Mouse (Mus musculus): ENCODE data around the gene Stk17b. TPM values are rescaled to one million over a fixed set of nuclear protein-coding genes. Genes with fewer than 3 reads are reported as not detected.

Stk17b gene
- polyA plus RNA-seq, 1 experiment from 2014 or later = 14.0 TPM

GRCm38 (mm10) chr1:53821983-53822382, 37.0 kb upstream of the Stk17b start:
- H3K9me3 ChIP-seq (ENCODE audit: low read length) = no peaks in the 10 kb centered on the region
- no peak overlapping the region for H3K27ac ChIP-seq (ENCODE audit: low read depth)
- TF ChIP-seq CTCF (IDR thresholded peaks at IDR 0.05; ENCODE audit: low read depth) (no peak), EP300 (IDR thresholded peaks at IDR 0.05; ENCODE audit: low read depth) (no peak)
- no peak for ATAC-seq
- no peak overlapping the region for H3K9ac ChIP-seq (replicated peaks)
- no peak overlapping the region for H3K4me3 ChIP-seq (ENCODE audit: low read depth, low read length)
- H3K4me1 ChIP-seq (ENCODE audit: insufficient read depth) = peaks cover 12% of the 10 kb centered on the region; the same call in 1 of the 2 replicates
- DNase-seq = peak; percentile 24
- no peak overlapping the region for H3K4me2 ChIP-seq (ENCODE audit: low read depth, low read length)
- H3K36me3 ChIP-seq (replicated peaks; ENCODE audit: insufficient read depth, low read length) = no peaks in the 10 kb centered on the region
- H3K27me3 ChIP-seq (ENCODE audit: insufficient read depth, low read length) = no peaks in the 10 kb centered on the region

- Histone ChIP-seq H3K4me3 (ENCODE audit: low read depth, low read length) (no peak overlapping the region), H3K9ac (replicated peaks) (no peak overlapping the region), H3K27ac (ENCODE audit: low read depth) (no peak overlapping the region), H3K4me1 (ENCODE audit: insufficient read depth) (0 out of 2 replicates have a peak, but pooled peaks cover 8% of the 10 kb centered on the region), H3K9me3 (ENCODE audit: low read length) (no peaks in the 10 kb centered on the region), H3K27me3 (ENCODE audit: insufficient read depth, low read length) (no peaks in the 10 kb centered on the region), H3K4me2 (ENCODE audit: low read depth, low read length) (no peak overlapping the region), H3K36me3 (replicated peaks; ENCODE audit: insufficient read depth, low read length) (no peaks in the 10 kb centered on the region)
- ATAC-seq = no peak
- DNase-seq = no peak
- TF ChIP-seq EP300 (IDR thresholded peaks at IDR 0.05; ENCODE audit: low read depth) = no peak
- TF ChIP-seq CTCF (IDR thresholded peaks at IDR 0.05; ENCODE audit: low read depth) = no peak
- WGBS (ENCODE audit: insufficient replicate concordance) = 62% methylated on average over 5 of the region's 5 CpGs
Measured at GRCm38 (mm10) chr1:53820041-53820632, 35.1 kb upstream of the Stk17b start.

- WGBS (ENCODE audit: insufficient replicate concordance) = 27% methylated on average over 3 of the region's 3 CpGs
- no peak overlapping the region for H3K4me3 ChIP-seq (ENCODE audit: low read depth, low read length)
- no peaks in the 10 kb centered on the region for H3K27me3 ChIP-seq (ENCODE audit: insufficient read depth, low read length)
- H3K36me3 ChIP-seq (replicated peaks; ENCODE audit: insufficient read depth, low read length) = no peaks in the 10 kb centered on the region
- no peak overlapping the region for H3K9ac ChIP-seq (replicated peaks)
- TF ChIP-seq EP300 (IDR thresholded peaks at IDR 0.05; ENCODE audit: low read depth) = no peak
- no peak for TF ChIP-seq CTCF (IDR thresholded peaks at IDR 0.05; ENCODE audit: low read depth)
- no peak overlapping the region for H3K4me2 ChIP-seq (ENCODE audit: low read depth, low read length)
- 0 out of 2 replicates have a peak, but pooled peaks cover 8% of the 10 kb centered on the region for H3K4me1 ChIP-seq (ENCODE audit: insufficient read depth)
- ATAC-seq (no peak), DNase-seq (no peak)
- H3K27ac ChIP-seq (ENCODE audit: low read depth) = peak overlapping the region; percentile 29; the same call in 1 of the 2 replicates
- H3K9me3 ChIP-seq (ENCODE audit: low read length) = no peaks in the 10 kb centered on the region
Measured at GRCm38 (mm10) chr1:53818072-53818862, 33.2 kb upstream of the Stk17b start.

GRCm38 (mm10) chr1:53816353-53816752, 31.3 kb upstream of the Stk17b start:
- Histone ChIP-seq H3K27ac (ENCODE audit: low read depth) (peak overlapping the region; percentile 18; the same call in 1 of the 2 replicates), H3K9ac (replicated peaks) (no peak overlapping the region), H3K36me3 (replicated peaks; ENCODE audit: insufficient read depth, low read length) (no peaks in the 10 kb centered on the region), H3K4me1 (ENCODE audit: insufficient read depth) (0 out of 2 replicates have a peak, but pooled peaks cover 6% of the 10 kb centered on the region), H3K4me3 (ENCODE audit: low read depth, low read length) (no peak overlapping the region), H3K4me2 (ENCODE audit: low read depth, low read length) (no peak overlapping the region), H3K27me3 (ENCODE audit: insufficient read depth, low read length) (no peaks in the 10 kb centered on the region), H3K9me3 (ENCODE audit: low read length) (no peaks in the 10 kb centered on the region)
- TF ChIP-seq CTCF (IDR thresholded peaks at IDR 0.05; ENCODE audit: low read depth) = no peak
- TF ChIP-seq EP300 (IDR thresholded peaks at IDR 0.05; ENCODE audit: low read depth) = no peak
- ATAC-seq (no peak), DNase-seq (no peak)
- 46% methylated on average over 2 of the region's 2 CpGs for WGBS (ENCODE audit: insufficient replicate concordance)

- Histone ChIP-seq H3K9me3 (ENCODE audit: low read length) (no peaks in the 10 kb centered on the region), H3K27ac (ENCODE audit: low read depth) (no peak overlapping the region), H3K27me3 (ENCODE audit: insufficient read depth, low read length) (no peaks in the 10 kb centered on the region), H3K4me3 (ENCODE audit: low read depth, low read length) (no peak overlapping the region), H3K36me3 (replicated peaks; ENCODE audit: insufficient read depth, low read length) (no peaks in the 10 kb centered on the region), H3K9ac (replicated peaks) (no peak overlapping the region), H3K4me2 (ENCODE audit: low read depth, low read length) (no peak overlapping the region), H3K4me1 (ENCODE audit: insufficient read depth) (0 out of 2 replicates have a peak, but pooled peaks cover 6% of the 10 kb centered on the region)
- ATAC-seq (no peak), DNase-seq (no peak)
- no peak for TF ChIP-seq CTCF (IDR thresholded peaks at IDR 0.05; ENCODE audit: low read depth)
- no peak for TF ChIP-seq EP300 (IDR thresholded peaks at IDR 0.05; ENCODE audit: low read depth)
- WGBS (ENCODE audit: insufficient replicate concordance) = 70% methylated on average over 2 of the region's 2 CpGs
Measured at GRCm38 (mm10) chr1:53814077-53814705, 29.2 kb upstream of the Stk17b start.

- no peak overlapping the region for H3K4me2 ChIP-seq (ENCODE audit: low read depth, low read length)
- no peaks in the 10 kb centered on the region for H3K4me1 ChIP-seq (ENCODE audit: insufficient read depth)
- WGBS (ENCODE audit: insufficient replicate concordance) = 74% methylated on average over 4 of the region's 4 CpGs
- no peak overlapping the region for H3K4me3 ChIP-seq (ENCODE audit: low read depth, low read length)
- no peaks in the 10 kb centered on the region for H3K27me3 ChIP-seq (ENCODE audit: insufficient read depth, low read length)
- ATAC-seq (no peak), DNase-seq (no peak)
- H3K9ac ChIP-seq (replicated peaks) = no peak overlapping the region
- H3K27ac ChIP-seq (ENCODE audit: low read depth) = no peak overlapping the region
- H3K36me3 ChIP-seq (replicated peaks; ENCODE audit: insufficient read depth, low read length) = no peaks in the 10 kb centered on the region
- TF ChIP-seq EP300 (IDR thresholded peaks at IDR 0.05; ENCODE audit: low read depth) = no peak
- TF ChIP-seq CTCF (IDR thresholded peaks at IDR 0.05; ENCODE audit: low read depth) = no peak
- H3K9me3 ChIP-seq (ENCODE audit: low read length) = no peaks in the 10 kb centered on the region
Measured at GRCm38 (mm10) chr1:53811919-53812318, 26.9 kb upstream of the Stk17b start.
